Mouse (Mus musculus) neural tube, embryonic 11.5 days (tissue): ENCODE data around the gene Cbfa2t3. TPM values are rescaled to one million over a fixed set of nuclear protein-coding genes. Genes with fewer than 3 reads are reported as not detected.

Source experiments
- ATAC-seq: fragments of 200-750 bp; cut with Nextera tagmentation; 2 replicates; pipeline ENCODE4 v1.8.0; 2017; ENCODE audit warnings: moderate number of reproducible peaks, mild to moderate bottlenecking, moderate TSS enrichment, moderate library complexity; ENCODE audit not compliant: insufficient read depth, low FRiP score, low TSS enrichment
- DNase-seq: peaks from one replicate; pipeline ENCODE4 v3.0.0-alpha.2; 2015; ENCODE audit warnings: low spot score
- H3K27ac ChIP-seq: fragments of 300-500 bp; sonication (generic); 2 replicates; pipeline ENCODE4 v1.5.1; 2014; ENCODE audit warnings: low read depth, mild to moderate bottlenecking, low read length
- H3K27me3 ChIP-seq: fragments of 300-500 bp; sonication (generic); 2 replicates; pipeline ENCODE4 v1.6.1; 2014; ENCODE audit warnings: mild to moderate bottlenecking, low read length, mixed read lengths; ENCODE audit not compliant: control insufficient read depth, insufficient read depth
- H3K36me3 ChIP-seq: fragments of 300-500 bp; sonication (generic); 2 replicates; pipeline ENCODE4 v1.6.1; 2014; ENCODE audit warnings: mild to moderate bottlenecking, low read length, moderate library complexity, mixed read lengths; ENCODE audit not compliant: control insufficient read depth, insufficient read depth
- H3K4me1 ChIP-seq: fragments of 300-500 bp; sonication (generic); 2 replicates; pipeline ENCODE4 v1.6.1; 2014; ENCODE audit warnings: low read length, mixed read lengths; ENCODE audit not compliant: control insufficient read depth, insufficient read depth
- H3K4me2 ChIP-seq: fragments of 300-500 bp; sonication (generic); 2 replicates; pipeline ENCODE4 v1.6.1; 2014; ENCODE audit warnings: low read depth, mild to moderate bottlenecking, moderate library complexity
- H3K4me3 ChIP-seq: fragments of 300-500 bp; sonication (generic); 2 replicates; pipeline ENCODE4 v1.5.1; 2014; ENCODE audit warnings: low read depth, low read length
- H3K9ac ChIP-seq: fragments of 300-500 bp; sonication (generic); 2 replicates; pipeline ENCODE4 v1.6.1; 2014; ENCODE audit warnings: mild to moderate bottlenecking, low read length
- H3K9me3 ChIP-seq: fragments of 300-500 bp; sonication (generic); 2 replicates; pipeline ENCODE4 v1.6.1; 2016; ENCODE audit warnings: low read length; ENCODE audit not compliant: control insufficient read depth
- WGBS: fragments of 180-500 bp; shearing (Covaris S2); extraction: QIAGEN DNeasy Blood & Tissue Kit; methylation state at CpG from one replicate; pipeline ENCODE4 v1.1.7; 2014; 5-methylcytosine and 5-hydroxymethylcytosine counted together
- polyA plus RNA-seq: library from polyadenylated mRNA; unstranded; fragments of >200 nt; fragmentation: Nextera tagmentation; extraction: Ambion mirVana; gene quantifications from 2 replicates; pipeline ENCODE4 v1.2.1, GENCODE M21; 2014

Cbfa2t3 gene
- polyA plus RNA-seq, 1 experiment from 2014 or later, result 8.5 TPM

DNA sequence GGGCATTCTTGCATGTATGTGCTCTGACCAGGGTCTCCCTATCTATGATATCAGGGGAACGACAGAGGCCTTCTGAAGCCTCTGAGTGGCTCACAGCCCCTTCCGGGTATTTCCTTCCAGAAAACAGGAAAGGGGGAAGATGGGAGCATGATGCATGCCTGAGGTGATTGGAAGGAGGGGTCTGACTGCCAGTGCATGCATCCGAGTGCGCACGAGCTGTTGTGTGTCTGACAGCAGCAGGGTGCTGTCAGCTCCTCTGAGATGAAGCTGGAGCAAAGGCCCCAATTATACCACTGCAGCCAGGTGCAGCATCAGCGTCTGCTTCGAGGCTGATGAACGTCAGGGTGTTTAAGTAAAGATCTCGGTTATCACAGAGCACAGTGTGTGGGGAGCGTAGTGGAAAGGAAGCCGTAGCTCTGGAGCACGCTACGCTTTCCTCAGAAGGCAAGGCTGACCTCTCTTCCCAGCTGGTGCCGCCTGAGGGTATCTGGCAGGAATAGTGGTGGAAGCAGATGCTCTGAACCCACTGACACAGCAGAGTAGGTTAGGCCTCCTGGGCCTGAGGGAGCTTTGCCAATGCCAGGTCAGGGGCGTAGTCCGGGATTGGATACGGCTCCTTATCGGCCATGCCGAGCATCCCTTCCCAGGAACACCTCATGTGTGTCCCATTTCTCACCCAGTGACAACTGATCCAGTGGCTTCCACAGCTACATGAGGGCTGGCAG lies 105.0 kb downstream of the Cbfa2t3 start:
- H3K4me3 ChIP-seq, result no peak overlapping the region
- ATAC-seq (no peak), DNase-seq (no peak)
- WGBS, result 82% methylated on average over 19 of the region's 19 CpGs
- no peak overlapping the region for H3K4me2 ChIP-seq
- H3K36me3 ChIP-seq, result no peaks in the 10 kb centered on the region
- H3K27me3 ChIP-seq, result no peaks in the 10 kb centered on the region
- H3K27ac ChIP-seq, result no peak overlapping the region
- H3K9ac ChIP-seq, result no peak overlapping the region
- H3K9me3 ChIP-seq, result no peaks in the 10 kb centered on the region
- no peaks in the 10 kb centered on the region for H3K4me1 ChIP-seq

- no peak overlapping the region for H3K4me3 ChIP-seq
- no peak overlapping the region for H3K27ac ChIP-seq
- WGBS, result 73% methylated on average over 12 of the region's 12 CpGs
- H3K27me3 ChIP-seq, result no peaks in the 10 kb centered on the region
- no peaks in the 10 kb centered on the region for H3K4me1 ChIP-seq
- H3K9me3 ChIP-seq, result no peaks in the 10 kb centered on the region
- no peaks in the 10 kb centered on the region for H3K36me3 ChIP-seq
- no peak for ATAC-seq
- H3K9ac ChIP-seq, result no peak overlapping the region
- no peak overlapping the region for H3K4me2 ChIP-seq
- no peak for DNase-seq
These were observed 105.7 kb downstream of the Cbfa2t3 start for GRCm38 (mm10) chr8:122593240-122593639.

DNA sequence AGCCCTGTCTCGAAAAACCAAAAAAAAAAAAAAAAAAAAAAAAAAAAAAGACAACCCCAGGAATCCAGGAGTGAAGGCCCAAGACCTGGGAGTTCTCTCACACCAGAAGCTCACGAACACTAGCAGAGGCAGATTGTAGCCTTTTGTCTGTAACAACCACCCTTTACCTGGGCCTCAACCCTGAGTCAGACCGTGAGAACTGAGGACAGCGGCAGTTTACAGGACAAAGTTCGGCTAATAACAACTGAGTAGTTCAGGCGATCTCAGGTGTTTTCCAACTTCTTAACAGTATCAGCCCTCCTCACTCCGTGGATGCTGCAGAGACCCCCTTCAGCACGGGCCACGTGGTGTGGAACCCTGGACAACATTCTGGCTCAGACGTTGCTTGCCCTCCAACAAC lies 112.2 kb downstream of the Cbfa2t3 start:
- DNase-seq, result no peak
- Histone ChIP-seq H3K9me3 (no peaks in the 10 kb centered on the region), H3K27ac (no peak overlapping the region), H3K9ac (no peak overlapping the region), H3K4me3 (no peak overlapping the region), H3K4me2 (no peak overlapping the region), H3K36me3 (no peaks in the 10 kb centered on the region), H3K27me3 (no peaks in the 10 kb centered on the region), H3K4me1 (no peaks in the 10 kb centered on the region)
- no peak for ATAC-seq
- WGBS, result 88% methylated on average over 10 of the region's 10 CpGs

- no peak overlapping the region for H3K9ac ChIP-seq
- H3K27me3 ChIP-seq, result no peaks in the 10 kb centered on the region
- no peaks in the 10 kb centered on the region for H3K9me3 ChIP-seq
- no peak for DNase-seq
- no peak overlapping the region for H3K27ac ChIP-seq
- no peak overlapping the region for H3K4me3 ChIP-seq
- H3K4me2 ChIP-seq, result no peak overlapping the region
- no peaks in the 10 kb centered on the region for H3K4me1 ChIP-seq
- ATAC-seq, result no peak
- H3K36me3 ChIP-seq, result no peaks in the 10 kb centered on the region
- WGBS, result 62% methylated on average over 7 of the region's 7 CpGs
These were observed 112.7 kb downstream of the Cbfa2t3 start for GRCm38 (mm10) chr8:122586171-122586570.

DNA sequence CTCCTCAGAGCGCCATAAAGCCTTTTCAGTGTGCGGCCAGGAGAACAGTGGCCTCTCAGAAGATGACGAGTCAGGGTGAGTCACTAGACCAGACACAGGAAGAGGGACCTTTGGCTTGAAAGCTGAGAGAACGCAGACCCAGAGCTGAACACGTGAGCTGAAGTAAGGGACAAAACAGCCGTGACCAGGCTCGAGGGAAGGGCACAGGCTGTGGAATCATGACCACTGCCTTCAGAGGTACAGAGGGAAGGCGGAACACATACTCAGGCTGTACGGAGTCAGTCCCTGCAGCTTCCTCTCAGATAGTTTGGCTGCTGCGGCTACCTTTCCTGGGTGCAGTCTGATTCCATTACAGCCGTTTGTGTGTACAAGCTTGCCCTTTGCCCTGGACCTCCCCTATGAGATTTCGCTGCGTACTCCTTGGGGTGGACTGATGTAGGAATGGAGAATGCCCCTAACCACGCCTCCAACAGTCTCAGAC lies 113.5 kb downstream of the Cbfa2t3 start:
- ATAC-seq, result no peak

GRCm38 (mm10) chr8:122584981-122585380 lies 113.9 kb downstream of the Cbfa2t3 start:
- no peaks in the 10 kb centered on the region for H3K4me1 ChIP-seq
- H3K27me3 ChIP-seq, result no peaks in the 10 kb centered on the region
- no peak overlapping the region for H3K9ac ChIP-seq
- ATAC-seq (no peak), DNase-seq (no peak)
- no peak overlapping the region for H3K4me3 ChIP-seq
- no peaks in the 10 kb centered on the region for H3K36me3 ChIP-seq
- H3K27ac ChIP-seq, result no peak overlapping the region
- 80% methylated on average over 9 of the region's 9 CpGs for WGBS
- no peaks in the 10 kb centered on the region for H3K9me3 ChIP-seq
- H3K4me2 ChIP-seq, result no peak overlapping the region

More for the DNA sequence above, 113.5 kb downstream of the Cbfa2t3 start:
- Histone ChIP-seq H3K4me2 (no peak overlapping the region), H3K9ac (no peak overlapping the region), H3K9me3 (no peaks in the 10 kb centered on the region), H3K4me3 (no peak overlapping the region), H3K27ac (no peak overlapping the region), H3K27me3 (no peaks in the 10 kb centered on the region), H3K36me3 (no peaks in the 10 kb centered on the region), H3K4me1 (no peaks in the 10 kb centered on the region)
- no peak for DNase-seq
- 72% methylated on average over 14 of the region's 14 CpGs for WGBS

GRCm38 (mm10) chr8:122580926-122581325 lies 118.0 kb downstream of the Cbfa2t3 start:
- H3K27me3 ChIP-seq, result no peaks in the 10 kb centered on the region
- no peak overlapping the region for H3K27ac ChIP-seq
- peaks cover 11% of the 10 kb centered on the region for H3K4me1 ChIP-seq
- ATAC-seq, result no peak
- no peak overlapping the region for H3K9ac ChIP-seq
- H3K36me3 ChIP-seq, result no peaks in the 10 kb centered on the region
- 57% methylated on average over 13 of the region's 15 CpGs for WGBS
- H3K9me3 ChIP-seq, result no peaks in the 10 kb centered on the region
- no peak overlapping the region for H3K4me3 ChIP-seq
- DNase-seq, result no peak
- no peak overlapping the region for H3K4me2 ChIP-seq

GRCm38 (mm10) chr8:122579196-122579595 lies 119.7 kb downstream of the Cbfa2t3 start:
- DNase-seq, result no peak

DNA sequence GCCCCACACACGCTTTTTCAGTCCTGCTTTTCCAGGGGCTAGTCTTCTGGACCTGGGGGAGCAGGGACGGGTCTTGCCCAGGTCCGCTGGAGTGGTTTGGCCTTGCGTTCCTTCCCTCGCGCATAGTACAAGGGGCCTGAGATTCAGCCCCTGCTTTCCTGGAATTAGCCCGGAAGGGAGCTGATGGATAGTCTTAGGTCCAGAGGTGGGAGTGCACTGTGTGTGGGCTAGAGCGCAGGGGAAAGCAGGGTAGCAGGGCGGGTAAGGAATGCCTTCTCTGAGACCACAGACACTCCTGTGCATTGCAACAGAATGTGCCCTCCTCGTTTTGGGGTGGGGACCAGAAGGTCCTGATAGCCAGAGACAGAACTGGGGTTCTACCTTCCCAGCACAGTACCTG lies 121.8 kb downstream of the Cbfa2t3 start:
- peak overlapping the region; percentile 92 for H3K4me2 ChIP-seq
- 41% methylated on average over 10 of the region's 10 CpGs for WGBS
- no peak for DNase-seq
- H3K9ac ChIP-seq, result peak overlapping the region; percentile 14; the same call in 1 of the 2 replicates
- H3K36me3 ChIP-seq, result peaks cover 5% of the 10 kb centered on the region
- H3K4me1 ChIP-seq, result peaks cover 20% of the 10 kb centered on the region
- H3K27ac ChIP-seq, result no peak overlapping the region
- no peaks in the 10 kb centered on the region for H3K27me3 ChIP-seq
- peak; percentile 10; the same call in 1 of the 2 replicates for ATAC-seq
- H3K4me3 ChIP-seq, result peak overlapping the region; percentile 64; the same call in 1 of the 2 replicates
- H3K9me3 ChIP-seq, result no peaks in the 10 kb centered on the region

More at GRCm38 (mm10) chr8:122579196-122579595, 119.7 kb downstream of the Cbfa2t3 start:
- H3K36me3 ChIP-seq, result no peaks in the 10 kb centered on the region
- no peak for ATAC-seq
- H3K27ac ChIP-seq, result no peak overlapping the region
- H3K4me1 ChIP-seq, result peaks cover 20% of the 10 kb centered on the region
- 25% methylated on average over 7 of the region's 7 CpGs for WGBS
- H3K27me3 ChIP-seq, result no peaks in the 10 kb centered on the region
- no peak overlapping the region for H3K4me3 ChIP-seq
- no peaks in the 10 kb centered on the region for H3K9me3 ChIP-seq
- H3K4me2 ChIP-seq, result no peak overlapping the region
- no peak overlapping the region for H3K9ac ChIP-seq
